Mouse (Mus musculus): ENCODE data around the gene Tango2.

Gene Tango2

DNA sequence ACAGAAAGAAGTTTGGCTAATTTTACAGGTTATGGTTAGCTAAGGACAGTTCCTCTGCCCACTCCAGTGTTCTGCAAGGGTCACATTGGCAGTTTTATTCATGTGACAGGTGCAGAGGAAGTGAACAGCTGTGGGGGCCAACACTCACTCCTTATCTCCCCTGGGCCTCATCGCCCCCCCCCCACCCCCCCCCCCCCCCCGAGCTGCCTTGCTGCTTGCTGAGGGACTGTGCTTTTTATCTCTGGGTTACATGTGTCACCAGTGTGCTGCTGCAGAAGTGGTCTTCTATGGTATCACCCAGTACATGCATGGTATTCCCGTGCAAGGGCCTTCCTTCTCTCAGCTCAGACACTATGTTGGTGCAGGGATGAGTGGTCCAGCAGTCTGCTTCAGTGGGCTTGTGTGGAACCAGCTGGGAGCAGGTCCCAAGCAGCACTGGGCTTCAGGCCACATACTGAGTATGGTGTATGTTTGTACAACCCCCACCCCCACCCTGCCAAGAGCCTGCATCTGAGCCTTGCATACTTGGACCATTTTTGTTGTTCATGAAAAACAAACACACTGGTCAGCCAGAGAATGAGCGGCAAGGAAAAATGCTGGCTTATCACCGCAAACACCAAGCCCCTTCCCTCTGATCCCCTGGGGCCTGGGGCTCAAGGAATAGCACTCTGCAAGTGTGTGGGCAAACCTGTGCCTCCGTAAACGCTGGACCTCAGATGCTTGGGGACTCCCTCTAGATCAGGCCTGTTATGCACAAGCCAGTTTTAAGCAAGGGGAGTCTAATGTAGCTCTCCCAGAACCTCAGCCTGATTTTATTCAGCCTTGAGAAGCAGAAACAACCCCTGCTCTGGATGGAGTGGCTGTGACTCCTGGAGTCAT, 40.0 kb upstream of the Tango2 start:
- Histone ChIP-seq H3K27me3 (ENCODE audit: control insufficient read depth, insufficient read depth, low read length, poor library complexity, severe bottlenecking) (no peaks in the 10 kb centered on the region), H3K36me3 (ENCODE audit: control insufficient read depth, insufficient read depth, low read length, poor library complexity, severe bottlenecking) (no peaks in the 10 kb centered on the region)
- DNase-seq (ENCODE audit: low read depth, low spot score): peak; percentile 31

DNA sequence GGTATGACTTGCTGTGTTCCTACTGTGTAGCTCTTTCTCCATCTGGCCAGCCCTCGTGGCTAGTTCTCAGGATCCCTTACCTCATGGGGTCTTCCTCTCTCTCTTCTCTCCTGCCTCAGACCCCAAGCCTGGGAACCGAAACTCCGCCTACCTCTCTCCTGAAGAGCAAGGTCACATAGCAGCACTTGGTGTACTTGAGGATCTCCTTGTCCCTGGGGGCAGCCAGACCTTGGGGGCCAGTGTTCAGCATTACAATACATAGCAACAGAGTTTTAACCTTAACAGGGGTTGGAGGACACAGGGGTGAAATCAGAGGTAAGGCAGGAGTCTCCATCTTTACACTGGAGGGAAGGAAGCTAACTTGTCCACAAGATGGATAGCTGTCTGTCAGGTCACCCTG, 39.1 kb upstream of the Tango2 start:
- Histone ChIP-seq H3K27me3 (ENCODE audit: control insufficient read depth, insufficient read depth, low read length, poor library complexity, severe bottlenecking) (no peaks in the 10 kb centered on the region), H3K36me3 (ENCODE audit: control insufficient read depth, insufficient read depth, low read length, poor library complexity, severe bottlenecking) (no peaks in the 10 kb centered on the region)
- no peak for DNase-seq (ENCODE audit: low read depth, low spot score)

DNA sequence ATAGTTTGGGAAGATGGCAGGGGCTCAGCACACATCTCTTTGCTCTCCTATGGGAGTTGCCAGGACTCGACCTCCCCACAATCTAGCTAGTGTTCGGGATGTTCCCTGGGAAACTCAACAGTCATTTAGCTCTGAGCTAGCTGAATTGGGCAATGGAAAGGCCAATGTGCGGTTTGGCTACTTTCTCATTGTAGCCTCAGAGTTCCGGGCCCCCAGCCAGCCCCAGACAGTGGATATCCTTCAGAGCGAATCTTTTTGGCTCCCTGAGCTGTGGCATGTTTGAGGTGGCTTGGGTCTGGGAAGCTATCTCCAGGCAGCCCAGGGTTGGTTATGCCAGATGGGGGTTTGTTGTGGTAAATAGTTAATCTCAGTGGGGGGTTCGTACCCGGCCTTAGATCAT, 38.5 kb upstream of the Tango2 start:
- Histone ChIP-seq H3K36me3 (ENCODE audit: control insufficient read depth, insufficient read depth, low read length, poor library complexity, severe bottlenecking) (no peaks in the 10 kb centered on the region), H3K27me3 (ENCODE audit: control insufficient read depth, insufficient read depth, low read length, poor library complexity, severe bottlenecking) (no peaks in the 10 kb centered on the region)
- no peak for DNase-seq (ENCODE audit: low read depth, low spot score)

DNA sequence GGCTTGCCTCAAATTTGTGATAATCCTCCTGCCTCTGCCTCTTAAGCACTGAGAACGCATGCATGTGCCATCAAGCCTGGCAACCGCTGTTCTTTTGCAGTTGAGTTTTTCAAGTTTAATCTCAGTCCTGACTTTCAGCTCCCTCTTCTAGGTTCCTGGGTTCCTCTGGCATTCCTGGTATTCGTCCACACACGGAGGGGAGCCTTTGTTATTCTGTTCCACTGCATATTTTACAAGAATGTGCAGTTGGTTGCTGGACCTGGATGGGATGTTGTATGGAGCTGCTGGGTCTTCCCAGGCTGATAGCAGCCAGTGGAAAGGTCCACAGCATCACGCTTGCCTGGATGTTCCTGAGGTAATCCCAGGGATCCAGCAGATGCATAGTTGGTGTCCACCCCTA, 37.5 kb upstream of the Tango2 start:
- Histone ChIP-seq H3K36me3 (ENCODE audit: control insufficient read depth, insufficient read depth, low read length, poor library complexity, severe bottlenecking) (no peaks in the 10 kb centered on the region), H3K27me3 (ENCODE audit: control insufficient read depth, insufficient read depth, low read length, poor library complexity, severe bottlenecking) (no peaks in the 10 kb centered on the region)
- no peak for DNase-seq (ENCODE audit: low read depth, low spot score)

DNA sequence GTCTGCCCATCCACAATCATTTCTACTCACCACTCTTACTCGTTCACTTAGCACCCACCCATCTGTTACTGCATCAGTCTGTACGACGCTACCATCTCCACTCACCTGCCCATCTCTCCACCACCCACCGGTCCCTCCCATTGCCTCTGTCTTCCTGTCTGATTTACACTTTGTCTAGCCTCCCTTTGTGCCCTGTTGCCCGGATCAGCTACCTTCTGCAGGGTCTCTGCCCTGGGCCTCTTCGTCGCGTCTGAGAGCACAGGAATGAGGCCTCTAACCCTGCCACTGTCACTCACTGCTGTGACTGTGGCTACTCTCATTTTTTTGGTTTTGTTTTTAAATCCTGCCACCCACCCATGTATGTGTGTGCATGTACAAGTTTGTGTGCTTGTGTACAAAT, 36.8 kb upstream of the Tango2 start:
- no peaks in the 10 kb centered on the region for H3K36me3 ChIP-seq (ENCODE audit: control insufficient read depth, insufficient read depth, low read length, poor library complexity, severe bottlenecking)
- H3K27me3 ChIP-seq (ENCODE audit: control insufficient read depth, insufficient read depth, low read length, poor library complexity, severe bottlenecking): no peaks in the 10 kb centered on the region
- DNase-seq (ENCODE audit: low read depth, low spot score): no peak

DNA sequence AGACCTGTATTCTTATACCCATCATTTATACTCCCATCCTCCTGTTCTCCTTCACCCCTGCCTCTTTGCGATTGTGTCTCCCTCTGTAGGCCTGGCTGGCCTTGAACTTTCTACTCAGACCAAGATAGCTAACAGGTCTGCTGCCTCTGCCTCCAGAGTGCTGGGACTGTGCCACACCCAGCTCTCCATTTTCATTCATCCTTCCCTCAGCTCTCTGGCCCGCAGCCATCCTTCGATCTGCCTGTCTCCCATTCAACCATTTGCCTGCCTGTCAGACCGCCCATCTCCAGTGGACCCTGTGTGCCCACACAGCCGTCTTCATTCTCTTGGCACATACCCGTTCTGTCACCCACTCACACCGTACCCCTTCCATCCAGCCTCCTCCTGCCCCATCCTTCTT, 36.3 kb upstream of the Tango2 start:
- Histone ChIP-seq H3K36me3 (ENCODE audit: control insufficient read depth, insufficient read depth, low read length, poor library complexity, severe bottlenecking) (no peaks in the 10 kb centered on the region), H3K27me3 (ENCODE audit: control insufficient read depth, insufficient read depth, low read length, poor library complexity, severe bottlenecking) (no peaks in the 10 kb centered on the region)
- DNase-seq (ENCODE audit: low read depth, low spot score): no peak

DNA sequence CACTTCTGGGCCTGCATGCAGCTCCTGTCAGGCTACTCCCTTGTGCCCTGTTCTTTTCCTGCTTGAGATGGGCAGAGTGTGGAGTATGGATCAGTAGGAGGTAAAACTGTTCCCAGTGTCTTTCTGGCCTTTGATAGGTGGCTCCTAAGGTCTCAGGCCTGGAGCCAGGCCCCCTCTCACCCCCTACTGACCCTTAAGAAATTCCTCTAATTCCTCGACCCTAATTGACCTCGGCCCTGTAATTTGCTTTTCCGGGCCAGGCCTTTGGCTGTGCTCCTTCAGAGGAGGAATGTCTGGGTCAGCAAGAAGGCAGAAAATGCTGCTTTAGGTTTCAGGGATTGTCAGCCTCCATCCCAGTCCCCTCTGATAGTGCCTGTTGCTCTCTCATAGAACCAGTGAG, 35.9 kb upstream of the Tango2 start:
- DNase-seq (ENCODE audit: low read depth, low spot score): no peak
- no peaks in the 10 kb centered on the region for H3K27me3 ChIP-seq (ENCODE audit: control insufficient read depth, insufficient read depth, low read length, poor library complexity, severe bottlenecking)
- no peaks in the 10 kb centered on the region for H3K36me3 ChIP-seq (ENCODE audit: control insufficient read depth, insufficient read depth, low read length, poor library complexity, severe bottlenecking)

DNA sequence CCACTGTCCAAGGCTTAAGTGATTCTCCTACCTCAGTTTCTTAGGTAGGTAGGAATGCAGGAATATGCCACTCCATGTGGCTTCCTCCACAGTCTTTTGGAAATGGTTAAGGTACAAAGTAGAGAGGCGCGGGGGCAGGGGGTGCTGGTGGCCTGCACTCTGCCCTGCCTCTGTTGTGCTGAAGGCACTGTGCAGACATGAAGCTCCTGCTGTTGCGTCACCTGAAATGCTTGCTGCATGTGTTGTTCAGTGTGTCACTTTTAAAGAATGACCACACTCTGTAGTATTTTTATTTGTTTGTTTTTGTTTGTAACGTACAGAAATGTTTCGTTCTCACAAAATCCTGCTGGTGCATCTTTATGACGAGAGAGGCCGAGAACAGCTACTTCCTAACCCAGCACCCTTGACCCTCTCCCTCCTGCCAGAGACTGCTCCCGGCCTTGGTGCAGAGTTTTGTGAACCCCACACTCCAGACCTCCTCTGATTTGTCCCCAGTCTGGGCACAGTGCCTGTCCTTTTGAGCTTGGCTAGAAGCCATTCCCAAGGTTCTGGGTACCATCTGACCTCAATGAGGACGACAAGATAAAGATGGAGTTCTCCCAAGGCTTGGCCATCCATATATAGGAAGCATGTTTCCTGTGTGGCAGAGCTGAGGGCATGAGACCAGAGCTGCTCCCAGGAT, 35.3 kb upstream of the Tango2 start:
- no peaks in the 10 kb centered on the region for H3K27me3 ChIP-seq (ENCODE audit: control insufficient read depth, insufficient read depth, low read length, poor library complexity, severe bottlenecking)
- no peaks in the 10 kb centered on the region for H3K36me3 ChIP-seq (ENCODE audit: control insufficient read depth, insufficient read depth, low read length, poor library complexity, severe bottlenecking)
- no peak for DNase-seq (ENCODE audit: low read depth, low spot score)

DNA sequence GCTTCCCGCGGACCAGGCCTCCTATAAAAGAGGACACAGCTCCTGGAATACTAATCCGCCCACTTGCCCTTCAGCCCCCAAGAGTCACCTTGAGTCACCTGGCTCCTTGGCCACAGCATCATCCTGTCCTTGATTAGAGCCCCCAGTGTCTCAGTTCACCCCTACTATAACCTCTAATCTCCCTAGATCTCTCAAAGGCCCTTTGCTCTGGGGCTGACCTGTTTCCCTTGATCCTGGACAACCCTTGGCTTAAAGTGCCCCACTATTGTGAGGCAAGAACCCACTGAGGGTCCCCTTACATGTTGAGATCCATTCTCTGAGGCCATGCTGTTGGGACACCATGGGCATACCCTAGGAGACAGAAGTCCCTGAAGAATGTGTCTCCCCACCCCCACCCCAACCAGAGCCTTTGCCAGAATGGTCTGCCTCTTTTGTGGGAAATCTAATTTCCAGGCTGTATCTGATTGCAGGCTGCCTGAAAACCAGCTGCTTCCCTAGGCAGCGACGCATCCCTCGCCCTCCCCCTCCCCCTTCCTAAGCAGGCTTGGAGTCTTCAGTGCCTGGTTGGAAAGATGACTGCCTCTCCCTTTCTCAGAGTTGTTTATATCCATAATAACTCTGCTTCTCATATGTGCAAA, 33.8 kb upstream of the Tango2 start:
- Histone ChIP-seq H3K36me3 (ENCODE audit: control insufficient read depth, insufficient read depth, low read length, poor library complexity, severe bottlenecking) (no peaks in the 10 kb centered on the region), H3K27me3 (ENCODE audit: control insufficient read depth, insufficient read depth, low read length, poor library complexity, severe bottlenecking) (no peaks in the 10 kb centered on the region)
- DNase-seq (ENCODE audit: low read depth, low spot score): no peak

DNA sequence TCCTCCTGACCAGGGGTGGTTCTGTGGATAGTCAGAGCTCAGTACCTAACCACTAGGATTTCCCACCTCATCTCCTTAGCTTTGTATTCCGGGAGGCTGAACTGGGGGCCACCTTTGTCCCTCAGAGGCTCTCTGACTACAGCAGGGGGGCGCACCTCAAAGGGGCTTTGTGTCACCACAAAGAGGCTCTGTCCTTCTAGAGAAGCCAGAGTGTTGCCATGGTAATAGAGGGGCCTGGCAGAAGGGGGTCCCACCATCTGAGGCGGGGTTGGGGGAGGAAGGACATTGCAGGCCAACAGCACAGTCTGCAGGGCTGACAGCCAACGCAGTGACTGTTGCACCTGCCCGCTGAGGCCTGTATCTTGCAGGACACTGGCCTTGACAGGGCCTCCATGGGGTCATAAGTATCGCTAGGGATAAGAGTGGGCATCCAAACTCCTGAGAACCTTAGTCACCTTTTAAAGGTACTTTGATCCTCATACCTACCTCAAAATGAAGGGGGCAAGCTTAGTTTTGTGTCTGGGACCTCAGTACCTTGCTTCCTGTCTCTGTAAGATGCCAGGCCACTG, 32.7 kb upstream of the Tango2 start:
- no peaks in the 10 kb centered on the region for H3K36me3 ChIP-seq (ENCODE audit: control insufficient read depth, insufficient read depth, low read length, poor library complexity, severe bottlenecking)
- no peaks in the 10 kb centered on the region for H3K27me3 ChIP-seq (ENCODE audit: control insufficient read depth, insufficient read depth, low read length, poor library complexity, severe bottlenecking)
- no peak for DNase-seq (ENCODE audit: low read depth, low spot score)

DNA sequence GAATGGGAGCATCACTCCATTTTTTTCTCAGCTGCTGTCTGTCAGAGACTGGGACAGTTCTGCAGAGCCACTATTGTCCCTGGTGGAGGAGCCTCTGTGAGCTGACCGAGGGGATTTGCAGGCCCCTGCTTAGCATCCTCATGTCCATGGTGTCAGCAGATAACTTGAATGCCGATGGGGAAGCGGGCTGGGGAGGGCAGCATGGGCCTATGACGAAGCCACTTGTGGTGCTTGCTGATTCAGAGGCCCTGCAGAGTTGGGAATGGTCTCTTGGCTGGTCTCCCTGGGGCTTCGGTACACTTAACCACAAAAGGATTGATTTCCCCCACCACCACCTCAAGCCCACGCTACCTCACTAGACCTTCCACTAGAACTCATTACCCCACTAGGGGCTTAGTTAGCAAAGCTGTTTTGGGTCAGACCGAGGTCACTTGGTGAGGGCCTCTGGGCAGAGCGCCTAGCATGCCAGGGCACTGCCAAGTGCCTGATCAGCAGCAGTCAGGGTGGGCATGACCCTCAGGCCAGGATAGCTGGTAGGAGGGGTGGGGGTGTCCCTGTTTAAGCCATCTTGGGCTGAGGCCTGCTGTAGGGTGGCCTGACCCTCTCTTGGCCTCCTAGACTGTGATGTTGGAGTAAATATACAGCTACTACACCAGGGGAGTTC, 31.6 kb upstream of the Tango2 start:
- Histone ChIP-seq H3K27me3 (ENCODE audit: control insufficient read depth, insufficient read depth, low read length, poor library complexity, severe bottlenecking) (no peaks in the 10 kb centered on the region), H3K36me3 (ENCODE audit: control insufficient read depth, insufficient read depth, low read length, poor library complexity, severe bottlenecking) (no peaks in the 10 kb centered on the region)
- DNase-seq (ENCODE audit: low read depth, low spot score): no peak

DNA sequence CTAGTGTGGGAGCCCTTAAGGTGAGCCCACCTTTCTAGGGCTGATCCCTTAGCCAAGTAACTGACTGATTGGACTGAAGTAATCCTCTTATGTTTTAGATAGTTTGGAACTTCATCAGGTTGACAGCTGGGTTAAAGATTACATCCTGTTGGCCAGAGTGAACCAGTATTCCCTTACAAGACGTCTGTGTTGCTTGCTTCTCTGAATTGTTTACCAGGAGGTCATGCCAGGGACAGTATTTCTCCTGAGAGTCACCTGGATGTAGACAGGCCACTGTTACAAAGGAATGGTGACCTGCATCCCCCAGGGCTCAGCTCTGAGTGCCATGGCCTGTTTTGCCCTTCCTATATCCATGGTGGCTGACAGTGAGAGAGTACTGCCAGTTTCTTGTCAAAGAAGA, 30.6 kb upstream of the Tango2 start:
- Histone ChIP-seq H3K27me3 (ENCODE audit: control insufficient read depth, insufficient read depth, low read length, poor library complexity, severe bottlenecking) (no peaks in the 10 kb centered on the region), H3K36me3 (ENCODE audit: control insufficient read depth, insufficient read depth, low read length, poor library complexity, severe bottlenecking) (no peaks in the 10 kb centered on the region)
- no peak for DNase-seq (ENCODE audit: low read depth, low spot score)

DNA sequence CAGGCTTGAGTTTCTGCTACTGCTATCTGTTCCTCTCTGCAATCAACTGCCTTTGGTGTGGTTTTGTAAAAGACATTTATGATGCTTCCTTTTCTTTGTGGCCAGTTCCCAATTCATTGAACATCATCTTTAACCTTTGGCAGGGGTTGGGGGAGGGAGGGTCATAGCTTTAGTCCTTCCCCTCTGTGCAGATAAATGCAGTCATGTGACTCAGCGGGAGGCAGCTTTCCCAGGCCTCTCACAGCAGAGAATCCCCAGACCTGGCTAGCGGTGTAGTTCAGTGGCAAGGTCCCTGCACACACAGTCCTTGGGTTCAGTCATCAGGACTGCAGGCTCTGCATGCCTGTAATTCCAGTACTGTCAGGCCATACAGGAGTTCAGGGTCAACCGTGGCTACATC, 29.3 kb upstream of the Tango2 start:
- Histone ChIP-seq H3K36me3 (ENCODE audit: control insufficient read depth, insufficient read depth, low read length, poor library complexity, severe bottlenecking) (no peaks in the 10 kb centered on the region), H3K27me3 (ENCODE audit: control insufficient read depth, insufficient read depth, low read length, poor library complexity, severe bottlenecking) (no peaks in the 10 kb centered on the region)
- no peak for DNase-seq (ENCODE audit: low read depth, low spot score)

DNA sequence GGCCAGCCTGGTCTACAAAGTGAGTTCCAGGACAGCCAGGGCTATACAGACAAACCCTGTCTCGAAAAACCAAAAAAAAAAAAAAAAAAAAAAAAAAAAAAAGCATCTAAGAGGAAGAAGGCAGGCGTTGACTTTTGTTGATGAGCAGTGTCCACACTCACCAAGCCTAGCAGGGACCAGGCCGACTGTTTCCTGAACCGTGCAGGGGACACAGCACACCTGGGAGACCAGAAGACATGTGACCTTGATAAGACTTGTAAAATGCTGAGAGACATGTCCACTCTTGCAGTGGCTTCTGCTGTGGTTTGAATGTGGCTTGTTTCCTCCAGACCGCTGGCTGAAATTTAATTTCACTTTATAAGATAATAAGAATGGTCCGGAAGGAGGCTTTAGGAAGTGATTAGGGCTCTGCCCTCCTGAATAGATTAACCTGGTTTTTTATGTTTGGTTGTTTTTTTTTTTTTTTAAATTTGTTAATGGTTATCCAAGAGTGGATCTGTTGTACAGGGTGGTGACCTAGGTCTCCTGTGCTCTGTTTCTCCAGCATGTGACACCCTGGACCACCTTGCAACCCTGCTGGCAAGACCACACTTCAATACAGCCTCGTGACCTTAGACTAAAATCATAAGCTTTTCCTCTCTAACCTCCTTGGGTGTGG, 28.5 kb upstream of the Tango2 start:
- no peaks in the 10 kb centered on the region for H3K27me3 ChIP-seq (ENCODE audit: control insufficient read depth, insufficient read depth, low read length, poor library complexity, severe bottlenecking)
- DNase-seq (ENCODE audit: low read depth, low spot score): no peak

More for the DNA sequence above, 28.5 kb upstream of the Tango2 start:
- no peaks in the 10 kb centered on the region for H3K36me3 ChIP-seq (ENCODE audit: control insufficient read depth, insufficient read depth, low read length, poor library complexity, severe bottlenecking)

Data from splenic B cell, adult 2 months (primary cell).